Comparison of ENCODE assay signal across 9 mouse cellular contexts in genomic region chr5:71095725-71096607, GRCm38 (mm10). TPM values are rescaled to one million over a fixed set of nuclear protein-coding genes. Genes with fewer than 3 reads are reported as not detected.
DNase-seq lines count a peak whose midpoint lies in the region; ATAC-seq lines count a peak whose summit lies in the region.
"Had no signal": no experiment of that assay in that cellular context is flagged by ENCODE, and none has a peak within 500 bp of the region (broad histone marks: within the 10 kb centered on the region; RNA-seq: fewer than 3 reads in every experiment).

Gabra2 (minus strand) TSS chr5:71095849.

- H3K9ac ChIP-seq in heart, embryonic 11.5 days (ENCODE audit: low read depth, low read length) = peak within 1 kb of the TSS; percentile 54; the same call in 1 of the 2 replicates
- H3K9ac ChIP-seq in hindbrain, embryonic 13.5 days = peak within 1 kb of the TSS; percentile 87
- H3K9ac ChIP-seq in midbrain, embryonic 16.5 days (ENCODE audit: low read depth, low read length) = peak within 1 kb of the TSS; percentile 96

- peaks cover 15% of the 10 kb centered on the region; the same call in 1 of the 2 replicates for H3K27me3 ChIP-seq in heart, embryonic 11.5 days (ENCODE audit: control insufficient read depth, insufficient read depth, low read length)
- H3K27me3 ChIP-seq in hindbrain, embryonic 13.5 days = no peaks in the 10 kb centered on the region
- no peaks in the 10 kb centered on the region for H3K27me3 ChIP-seq in midbrain, embryonic 16.5 days (ENCODE audit: control insufficient read depth, insufficient read depth, low read depth, low read length)
- H3K27me3 ChIP-seq: CH12.LX had no signal

- no peak within 1 kb of the TSS for H3K27ac ChIP-seq in heart, embryonic 11.5 days (ENCODE audit: low read depth, low read length)
- H3K27ac ChIP-seq in hindbrain, embryonic 13.5 days = peak within 1 kb of the TSS; percentile 92
- H3K27ac ChIP-seq in midbrain, embryonic 16.5 days (ENCODE audit: low read length) = peak within 1 kb of the TSS; percentile 99

- H3K9me3 ChIP-seq in heart, embryonic 11.5 days (replicated peaks; ENCODE audit: control insufficient read depth, low read length) = no peaks in the 10 kb centered on the region
- H3K9me3 ChIP-seq in hindbrain, embryonic 13.5 days = no peaks in the 10 kb centered on the region
- no peaks in the 10 kb centered on the region for H3K9me3 ChIP-seq in midbrain, embryonic 16.5 days (replicated peaks; ENCODE audit: control insufficient read depth, low read length, poor library complexity, severe bottlenecking)

- no peaks in the 10 kb centered on the region for H3K4me1 ChIP-seq in heart, embryonic 11.5 days (ENCODE audit: control insufficient read depth, insufficient read depth, low read length)
- H3K4me1 ChIP-seq in hindbrain, embryonic 13.5 days (replicated peaks) = peaks cover 9% of the 10 kb centered on the region
- H3K4me1 ChIP-seq in midbrain, embryonic 16.5 days (ENCODE audit: control insufficient read depth, insufficient read depth, low read length) = peaks cover 6% of the 10 kb centered on the region

- no peak for DNase-seq in heart, postnatal 25 days (ENCODE audit: low spot score)
- peak; percentile 41 for DNase-seq in ZHBTc4 (ENCODE audit: low read depth, low spot score)
- peak; percentile 67 for DNase-seq in embryo, embryonic 9.5 days (ENCODE audit: extremely low spot score)
- DNase-seq in left cerebral cortex, adult 8-10 months (ENCODE audit: low spot score in 2 of 2) = peak; percentile 75 to 80
- no peak for DNase-seq in T-cell, adult 2 months (ENCODE audit: low spot score)

- peak within 1 kb of the TSS; percentile 98 for H3K4me2 ChIP-seq in heart, embryonic 11.5 days
- H3K4me2 ChIP-seq in hindbrain, embryonic 13.5 days = peak within 1 kb of the TSS; percentile 73
- peak within 1 kb of the TSS; percentile 62 for H3K4me2 ChIP-seq in midbrain, embryonic 16.5 days (ENCODE audit: low read length)

- H3K4me3 ChIP-seq in heart, embryonic 11.5 days (ENCODE audit: low read depth, low read length) = peak within 1 kb of the TSS; percentile 66
- H3K4me3 ChIP-seq in hindbrain, embryonic 13.5 days = peak within 1 kb of the TSS; percentile 81
- peak within 1 kb of the TSS; percentile 86 for H3K4me3 ChIP-seq in midbrain, embryonic 16.5 days (ENCODE audit: low read depth, low read length)

- under 1% methylated on average over 51 of the region's 55 CpGs for WGBS in heart, embryonic 11.5 days (ENCODE audit: insufficient replicate concordance)
- under 1% methylated on average over 49 of the region's 55 CpGs for WGBS in hindbrain, embryonic 13.5 days
- under 1% methylated on average over 44 of the region's 55 CpGs for WGBS in midbrain, embryonic 16.5 days

- intact Hi-C loops in heart, postnatal 25 days (cut with DNase I) = no loop called here

- peak; percentile 56; the same call in 1 of the 2 replicates for ATAC-seq in heart, embryonic 11.5 days (replicated peaks; ENCODE audit: insufficient number of reproducible peaks, low FRiP score, low TSS enrichment)
- ATAC-seq in hindbrain, embryonic 13.5 days (ENCODE audit: low FRiP score) = peak; percentile 91
- ATAC-seq in midbrain, embryonic 16.5 days = peak; percentile 93

- no peaks in the 10 kb centered on the region for H3K36me3 ChIP-seq in heart, embryonic 11.5 days (ENCODE audit: control insufficient read depth, insufficient read depth, low read length)
- H3K36me3 ChIP-seq in hindbrain, embryonic 13.5 days = no peaks in the 10 kb centered on the region
- no peaks in the 10 kb centered on the region for H3K36me3 ChIP-seq in midbrain, embryonic 16.5 days (ENCODE audit: control insufficient read depth, insufficient read depth, low read length)

RNA-seq across cellular contexts. Expression of gene Gabra2, which starts in this region (rescaled TPM):
- polyA plus RNA-seq in heart, embryonic 11.5 days (2014; fragmentation: Nextera tagmentation; extraction: Ambion mirVana) = 0.11 and 0.30 TPM in 2 replicates
- total RNA-seq in heart, postnatal 25 days (2021) = not detected
- 28.1 and 35.3 TPM in 2 replicates for polyA plus RNA-seq in hindbrain, embryonic 13.5 days (2015; fragmentation: Nextera tagmentation; extraction: Ambion mirVana)
- 10 to 100 TPM; 74.0 to 89.7 (median 74.9) TPM for total RNA-seq in left cerebral cortex, adult 8-10 months (2022)
- polyA plus RNA-seq in midbrain, embryonic 16.5 days (2015; fragmentation: Nextera tagmentation; extraction: Ambion mirVana) = 75.1 and 78.0 TPM in 2 replicates
- total RNA-seq: CH12.LX had no signal

Comparison
In these comparisons a context has a peak if more than half of its experiments do, and no peak if none do; other contexts are left out.
1. RNA of gene Gabra2 (total RNA-seq): 74.0 to 89.7 TPM in left cerebral cortex, adult 8-10 months; not detected in heart, postnatal 25 days; every median in the first group is over 10 times any median in the second.
2. RNA of gene Gabra2 (polyA plus RNA-seq): 75.1 to 78.0 TPM in midbrain, embryonic 16.5 days and 28.1 to 35.3 TPM in hindbrain, embryonic 13.5 days; 0.11 to 0.30 TPM in heart, embryonic 11.5 days; every median in the first group is over 10 times any median in the second.
3. Peak in ATAC-seq, H3K4me3 ChIP-seq, H3K9ac ChIP-seq and H3K4me2 ChIP-seq in heart, embryonic 11.5 days; RNA of the gene not detected or under 1 TPM.
4. DNase-seq: peak in ZHBTc4 (single experiment), embryo, embryonic 9.5 days (single experiment) and left cerebral cortex, adult 8-10 months (2 of 2); none in heart, postnatal 25 days (single experiment) and T-cell, adult 2 months (single experiment).
5. Peak in every context shown above with its lines, with median percentiles within 50 percentile points of each other: ATAC-seq, H3K4me2 ChIP-seq, H3K4me3 ChIP-seq and H3K9ac ChIP-seq.